Mouse (Mus musculus) liver, embryonic 16.5 days (tissue): Measurements from ENCODE around the gene Klhl2. TPM values are rescaled to one million over a fixed set of nuclear protein-coding genes. Genes with fewer than 3 reads are reported as not detected.

Experiments
- ATAC-seq: fragments of 200-750 bp; cut with Nextera tagmentation; 2 replicates; pipeline ENCODE4 v1.8.0; 2017; ENCODE audit warnings: low read depth, mild to moderate bottlenecking, moderate number of reproducible peaks, moderate library complexity
- H3K27ac ChIP-seq: fragments of 300-500 bp; sonication (generic); 2 replicates; pipeline ENCODE4 v1.5.1; 2014; ENCODE audit warnings: mild to moderate bottlenecking, low read length
- H3K27me3 ChIP-seq: fragments of 300-500 bp; sonication (generic); 2 replicates; pipeline ENCODE4 v1.6.1; 2014; ENCODE audit warnings: low read depth, low read length, mixed read lengths; ENCODE audit not compliant: control insufficient read depth, insufficient read depth
- H3K36me3 ChIP-seq: fragments of 300-500 bp; sonication (generic); 2 replicates; pipeline ENCODE4 v1.6.1; 2014; ENCODE audit warnings: mild to moderate bottlenecking; ENCODE audit not compliant: control insufficient read depth, insufficient read depth
- H3K4me1 ChIP-seq: fragments of 300-500 bp; sonication (generic); 2 replicates; pipeline ENCODE4 v1.6.1; 2014; ENCODE audit warnings: low read depth, low read length, mixed read lengths; ENCODE audit not compliant: control insufficient read depth
- H3K4me2 ChIP-seq: fragments of 300-500 bp; sonication (generic); 2 replicates; pipeline ENCODE4 v1.6.1; 2014; ENCODE audit warnings: low read depth, low read length, mixed read lengths
- H3K4me3 ChIP-seq: fragments of 300-500 bp; sonication (generic); 2 replicates; pipeline ENCODE4 v1.5.1; 2014; ENCODE audit warnings: low read depth, mild to moderate bottlenecking, low read length
- H3K9ac ChIP-seq: fragments of 300-500 bp; sonication (generic); 2 replicates; pipeline ENCODE4 v1.6.1; 2014; ENCODE audit warnings: low read depth, low read length
- H3K9me3 ChIP-seq: fragments of 300-500 bp; sonication (generic); replicated peaks from 2 replicates; pipeline ENCODE4 v1.6.1; 2016; ENCODE audit warnings: low read length; ENCODE audit not compliant: control insufficient read depth
- WGBS: fragments of 180-500 bp; shearing (Covaris S2); extraction: QIAGEN DNeasy Blood & Tissue Kit; methylation state at CpG from one replicate; pipeline ENCODE4 v1.1.7; 2014; ENCODE audit not compliant: insufficient replicate concordance; 5-methylcytosine and 5-hydroxymethylcytosine counted together
- polyA plus RNA-seq: library from polyadenylated mRNA; unstranded; fragments of >200 nt; fragmentation: Nextera tagmentation; extraction: Ambion mirVana; gene quantifications from 2 replicates; pipeline ENCODE4 v1.2.1, GENCODE M21; 2015

Klhl2 gene
- polyA plus RNA-seq, 1 experiment from 2014 or later = 1.4 TPM

DNA sequence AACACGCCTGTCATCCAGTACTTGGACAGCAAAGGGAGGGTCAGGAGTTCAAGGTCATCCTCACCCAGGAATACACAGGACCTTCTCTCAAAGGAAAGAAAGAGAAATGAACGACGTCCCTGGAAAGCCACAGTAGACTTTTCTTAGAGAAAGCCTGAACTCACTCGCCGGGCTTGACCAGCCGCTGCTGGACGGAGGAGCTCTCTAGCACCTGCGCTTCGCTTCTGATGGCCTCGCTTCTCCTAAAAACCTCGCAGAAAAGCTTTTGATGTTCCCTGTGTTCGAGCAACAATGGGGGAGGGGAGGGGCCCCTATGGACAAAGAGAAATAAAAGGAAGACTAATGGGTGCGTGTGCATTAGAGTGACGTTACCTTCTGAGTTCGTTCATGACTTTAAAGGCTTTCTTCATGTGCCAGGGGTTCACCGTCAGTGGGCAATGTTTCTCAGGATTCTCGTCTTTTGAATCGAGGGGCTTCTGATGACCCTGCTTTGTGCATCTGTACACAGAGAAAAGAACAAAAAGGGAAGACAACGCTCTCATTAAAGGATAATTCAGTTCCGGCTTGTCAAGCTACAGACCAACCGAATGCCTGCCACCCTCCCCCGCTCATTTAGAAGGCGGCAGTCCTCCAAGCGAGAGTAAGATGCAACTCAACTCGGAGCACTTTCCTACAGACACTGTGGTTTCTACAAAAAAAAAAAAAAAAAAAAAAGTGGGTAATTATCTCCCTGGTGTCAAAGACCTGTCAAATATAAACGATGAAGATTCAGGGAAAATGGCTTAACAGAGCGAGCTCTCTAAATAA is 15.5 kb downstream of the Klhl2 start:
- Histone ChIP-seq H3K4me3 (no peak overlapping the region), H3K9me3 (no peaks in the 10 kb centered on the region), H3K9ac (no peak overlapping the region), H3K4me1 (no peaks in the 10 kb centered on the region), H3K27me3 (no peaks in the 10 kb centered on the region), H3K36me3 (no peaks in the 10 kb centered on the region), H3K4me2 (no peak overlapping the region), H3K27ac (no peak overlapping the region)
- no peak for ATAC-seq
- 64% methylated on average over 27 of the region's 27 CpGs for WGBS

DNA sequence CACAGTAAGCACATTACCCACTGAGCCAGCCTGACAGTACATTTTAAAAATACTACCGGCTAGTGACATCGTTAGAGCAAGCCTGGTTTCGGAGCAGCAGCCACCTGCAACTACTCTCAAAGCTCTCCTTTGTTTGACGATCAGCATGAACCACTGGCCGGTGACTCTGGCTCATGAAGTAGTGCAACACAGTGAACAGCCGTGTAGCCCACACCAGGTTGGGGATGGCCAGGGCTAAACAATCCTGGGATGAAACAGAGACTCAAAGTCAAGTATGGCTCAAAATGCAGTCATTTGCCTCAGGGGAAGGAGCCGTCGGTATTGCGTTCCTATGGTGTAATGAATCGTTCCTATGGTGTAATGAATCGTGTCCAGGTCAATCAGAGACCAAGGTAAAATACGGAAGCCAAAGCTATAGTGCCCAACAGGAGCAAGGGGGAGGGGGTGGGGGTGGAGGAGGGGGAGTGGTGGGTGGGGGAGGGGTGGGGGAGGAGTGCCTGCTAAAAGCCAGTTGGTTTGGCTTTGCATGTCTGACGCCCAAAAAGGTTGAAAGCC is 17.2 kb downstream of the Klhl2 start:
- Histone ChIP-seq H3K27me3 (no peaks in the 10 kb centered on the region), H3K36me3 (no peaks in the 10 kb centered on the region), H3K27ac (no peak overlapping the region), H3K4me1 (no peaks in the 10 kb centered on the region), H3K9ac (no peak overlapping the region), H3K9me3 (no peaks in the 10 kb centered on the region), H3K4me2 (no peak overlapping the region), H3K4me3 (no peak overlapping the region)
- WGBS = 76% methylated on average over 13 of the region's 13 CpGs
- no peak for ATAC-seq

DNA sequence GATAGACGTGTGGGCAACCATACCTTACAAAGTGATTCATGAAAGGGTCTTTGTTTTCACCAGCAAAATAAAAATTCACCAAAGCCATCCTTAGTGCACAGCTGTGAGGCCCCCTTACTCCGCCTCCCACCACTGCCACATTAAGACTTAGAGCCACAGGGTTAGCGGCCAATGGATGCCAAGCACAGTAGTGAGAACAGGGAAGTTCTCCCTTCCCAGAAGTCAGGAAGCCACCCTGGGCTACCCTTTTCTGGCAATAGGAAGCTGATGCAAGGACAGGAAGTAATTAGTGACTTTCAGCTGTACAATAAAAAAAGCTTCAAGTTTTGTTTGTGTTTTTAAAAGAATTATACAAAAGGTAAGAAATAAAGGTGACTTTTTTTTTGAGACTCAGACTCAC is 18.2 kb downstream of the Klhl2 start:
- Histone ChIP-seq H3K9ac (no peak overlapping the region), H3K4me3 (no peak overlapping the region), H3K4me1 (no peaks in the 10 kb centered on the region), H3K4me2 (no peak overlapping the region), H3K27me3 (no peaks in the 10 kb centered on the region), H3K36me3 (no peaks in the 10 kb centered on the region), H3K9me3 (no peaks in the 10 kb centered on the region), H3K27ac (no peak overlapping the region)
- no peak for ATAC-seq
- 53% methylated on average over 3 of the region's 3 CpGs for WGBS

DNA sequence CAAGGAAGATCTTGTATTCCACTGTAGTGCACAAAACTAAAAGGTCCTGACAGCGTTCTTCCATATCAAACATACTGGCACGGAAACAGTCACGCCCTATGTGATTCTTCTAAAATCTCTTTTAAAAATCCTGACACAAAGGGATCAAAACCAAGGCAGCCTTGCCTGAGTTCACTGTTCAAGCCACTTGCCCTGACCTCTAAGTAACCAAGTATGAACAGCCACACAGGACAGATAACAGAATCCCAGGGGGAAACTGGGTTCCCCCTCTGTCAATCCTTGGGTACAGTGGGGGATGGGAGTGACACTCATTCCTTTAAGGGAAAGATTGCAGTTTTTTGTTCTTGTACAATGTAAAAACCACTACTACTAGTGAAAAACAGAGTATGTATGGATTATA is 19.9 kb downstream of the Klhl2 start:
- WGBS = 71% methylated on average over 3 of the region's 3 CpGs
- no peaks in the 10 kb centered on the region for H3K36me3 ChIP-seq
- H3K4me1 ChIP-seq = no peaks in the 10 kb centered on the region
- ATAC-seq = no peak
- H3K27ac ChIP-seq = no peak overlapping the region
- H3K4me3 ChIP-seq = no peak overlapping the region
- H3K27me3 ChIP-seq = no peaks in the 10 kb centered on the region
- no peaks in the 10 kb centered on the region for H3K9me3 ChIP-seq
- H3K9ac ChIP-seq = no peak overlapping the region
- H3K4me2 ChIP-seq = no peak overlapping the region

GRCm38 (mm10) chr8:64829391-64829790 is 20.4 kb downstream of the Klhl2 start:
- ATAC-seq = 0 out of 2 replicates have a peak, but pooled peaks have one; percentile 28
- H3K9ac ChIP-seq = no peak overlapping the region
- no peaks in the 10 kb centered on the region for H3K4me1 ChIP-seq
- WGBS = 73% methylated on average over 9 of the region's 9 CpGs
- H3K27ac ChIP-seq = no peak overlapping the region
- no peaks in the 10 kb centered on the region for H3K36me3 ChIP-seq
- H3K4me2 ChIP-seq = no peak overlapping the region
- no peaks in the 10 kb centered on the region for H3K9me3 ChIP-seq
- no peak overlapping the region for H3K4me3 ChIP-seq
- no peaks in the 10 kb centered on the region for H3K27me3 ChIP-seq

DNA sequence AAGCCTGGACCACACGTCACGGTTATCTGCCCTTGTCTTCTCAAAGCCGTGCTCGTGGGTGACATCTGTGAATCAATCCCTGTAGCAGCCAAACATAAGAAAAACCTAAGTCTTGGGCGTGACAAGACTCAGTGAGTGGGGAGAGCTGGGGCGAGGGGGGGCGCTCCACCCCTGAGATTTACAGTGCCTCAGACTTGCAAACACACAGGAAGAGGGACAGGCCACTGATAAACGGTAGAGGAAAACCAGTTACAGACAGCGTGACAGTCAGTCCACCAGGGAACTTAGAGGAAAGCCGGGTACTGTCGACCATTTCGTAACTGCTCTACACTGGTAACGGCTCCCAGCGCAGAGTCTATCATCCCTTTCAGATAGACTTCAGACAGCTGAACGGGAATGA is 21.4 kb downstream of the Klhl2 start:
- 0 out of 2 replicates have a peak, but pooled peaks have one; percentile 17 for ATAC-seq

DNA sequence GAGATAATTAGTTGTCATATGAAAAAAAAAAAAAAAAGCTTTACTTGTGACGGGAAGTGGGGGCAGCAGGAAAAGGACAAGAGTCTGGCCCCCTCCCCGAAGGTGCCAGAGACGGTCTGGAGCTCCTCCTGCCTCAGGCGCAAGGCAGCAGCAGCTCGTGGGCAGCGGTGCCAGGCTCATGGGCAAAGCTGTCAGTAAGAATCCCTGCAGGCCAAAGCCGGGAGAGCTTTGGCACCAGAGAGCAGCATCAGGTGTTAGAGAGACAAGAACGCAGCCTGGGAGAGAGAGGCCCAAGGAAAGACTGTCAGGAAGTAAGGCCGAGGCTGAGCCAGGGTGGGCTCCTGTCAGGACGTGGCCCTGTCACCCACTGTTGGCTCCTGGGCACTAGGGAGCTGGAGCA is 22.5 kb downstream of the Klhl2 start:
- no peak overlapping the region for H3K4me2 ChIP-seq
- H3K4me1 ChIP-seq = no peaks in the 10 kb centered on the region
- 70% methylated on average over 10 of the region's 10 CpGs for WGBS
- H3K4me3 ChIP-seq = no peak overlapping the region
- ATAC-seq = no peak
- H3K27ac ChIP-seq = no peak overlapping the region
- no peaks in the 10 kb centered on the region for H3K36me3 ChIP-seq
- no peak overlapping the region for H3K9ac ChIP-seq
- no peaks in the 10 kb centered on the region for H3K9me3 ChIP-seq
- no peaks in the 10 kb centered on the region for H3K27me3 ChIP-seq

More for the DNA sequence above, 21.4 kb downstream of the Klhl2 start:
- Histone ChIP-seq H3K9ac (no peak overlapping the region), H3K27me3 (no peaks in the 10 kb centered on the region), H3K9me3 (no peaks in the 10 kb centered on the region), H3K4me3 (no peak overlapping the region), H3K36me3 (no peaks in the 10 kb centered on the region), H3K4me2 (no peak overlapping the region), H3K4me1 (no peaks in the 10 kb centered on the region), H3K27ac (no peak overlapping the region)
- WGBS = 30% methylated on average over 15 of the region's 15 CpGs

- H3K9ac ChIP-seq = no peak overlapping the region
- H3K4me2 ChIP-seq = no peak overlapping the region
- ATAC-seq = no peak
- no peaks in the 10 kb centered on the region for H3K27me3 ChIP-seq
- no peak overlapping the region for H3K4me3 ChIP-seq
- H3K27ac ChIP-seq = no peak overlapping the region
- H3K36me3 ChIP-seq = no peaks in the 10 kb centered on the region
- no peaks in the 10 kb centered on the region for H3K4me1 ChIP-seq
- H3K9me3 ChIP-seq = no peaks in the 10 kb centered on the region
- WGBS = 55% methylated on average over 8 of the region's 8 CpGs
These were observed 23.4 kb downstream of the Klhl2 start for GRCm38 (mm10) chr8:64826461-64826860.

DNA sequence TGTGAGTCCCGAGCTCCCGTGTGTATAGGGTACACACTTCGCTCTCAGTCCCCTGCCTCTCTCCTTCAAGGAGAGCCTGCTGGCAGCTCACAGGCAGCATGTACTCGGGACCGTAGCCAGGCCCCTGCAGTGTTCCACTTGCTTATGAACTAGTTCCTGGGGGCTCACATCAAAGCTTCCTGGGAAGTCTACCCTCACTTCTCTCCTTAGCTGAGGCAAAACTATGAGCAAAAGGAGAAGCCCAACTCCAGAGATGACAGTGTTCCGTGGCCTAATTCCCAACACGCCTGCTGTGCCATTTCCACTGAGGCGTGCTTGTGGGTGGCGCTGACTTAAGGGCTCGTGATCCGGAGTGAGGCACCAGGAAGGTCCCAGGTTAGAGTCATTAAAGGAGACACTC is 25.9 kb downstream of the Klhl2 start:
- no peak for ATAC-seq
- WGBS = 81% methylated on average over 11 of the region's 11 CpGs

More for the DNA sequence above, 25.9 kb downstream of the Klhl2 start:
- Histone ChIP-seq H3K9ac (no peak overlapping the region), H3K27me3 (no peaks in the 10 kb centered on the region), H3K9me3 (no peaks in the 10 kb centered on the region), H3K4me3 (no peak overlapping the region), H3K4me2 (no peak overlapping the region), H3K4me1 (no peaks in the 10 kb centered on the region), H3K27ac (no peak overlapping the region), H3K36me3 (no peaks in the 10 kb centered on the region)
